Mouse (Mus musculus) heart, embryonic 14.5 days (tissue): ENCODE data around the gene Atf6. TPM values are rescaled to one million over a fixed set of nuclear protein-coding genes. Genes with fewer than 3 reads are reported as not detected.

Source experiments
- ATAC-seq: fragments of 200-750 bp; cut with Nextera tagmentation; 2 replicates; pipeline ENCODE4 v1.8.0; 2017; ENCODE audit warnings: low read depth, moderate TSS enrichment; ENCODE audit not compliant: insufficient number of reproducible peaks, insufficient read depth, low FRiP score
- H3K27ac ChIP-seq, 2 experiments: fragments of 200-500 bp in 1 of 2; fragments of 300-500 bp in 1 of 2; sonication (generic) in 1 of 2; replicated peaks in 1 of 2; 2 replicates each; pipeline ENCODE4 v1.5.1; 2012 to 2014; ENCODE audit warnings: low read depth in 2 of 2, low read length in 2 of 2, control low read depth in 1 of 2, mild to moderate bottlenecking in 1 of 2, mixed read lengths in 1 of 2; ENCODE audit not compliant: control insufficient read depth in 1 of 2, insufficient read depth in 1 of 2
- H3K27me3 ChIP-seq: fragments of 300-500 bp; sonication (generic); 2 replicates; pipeline ENCODE4 v1.6.1; 2014; ENCODE audit warnings: mild to moderate bottlenecking, low read length, control low read depth; ENCODE audit not compliant: control insufficient read depth, insufficient read depth
- H3K36me3 ChIP-seq: fragments of 300-500 bp; sonication (generic); 2 replicates; pipeline ENCODE4 v1.6.1; 2014; ENCODE audit warnings: mild to moderate bottlenecking, control low read depth, low read length, mixed read lengths; ENCODE audit not compliant: control insufficient read depth, insufficient read depth
- H3K4me1 ChIP-seq, 2 experiments: fragments of 200-500 bp in 1 of 2; fragments of 300-500 bp in 1 of 2; sonication (generic) in 1 of 2; 2 replicates each; pipeline ENCODE4 v1.6.1; 2012 to 2014; ENCODE audit warnings: low read length in 2 of 2, control low read depth in 1 of 2, mixed read lengths in 1 of 2; ENCODE audit not compliant: control insufficient read depth in 2 of 2, insufficient read depth in 2 of 2
- H3K4me2 ChIP-seq: fragments of 300-500 bp; sonication (generic); 2 replicates; pipeline ENCODE4 v1.6.1; 2014; ENCODE audit warnings: mild to moderate bottlenecking, low read length
- H3K4me3 ChIP-seq, 2 experiments: fragments of 200-500 bp in 1 of 2; fragments of 300-500 bp in 1 of 2; sonication (generic) in 1 of 2; 2 replicates each; pipeline ENCODE4 v1.5.1; 2012 to 2014; ENCODE audit warnings: low read length in 2 of 2, mild to moderate bottlenecking in 2 of 2, control low read depth in 1 of 2, low read depth in 1 of 2, moderate library complexity in 1 of 2; ENCODE audit not compliant: control insufficient read depth in 1 of 2, insufficient read depth in 1 of 2
- H3K9ac ChIP-seq: fragments of 300-500 bp; sonication (generic); 2 replicates; pipeline ENCODE4 v1.6.1; 2014; ENCODE audit warnings: mild to moderate bottlenecking, low read length
- H3K9me3 ChIP-seq: fragments of 300-500 bp; sonication (generic); 2 replicates; pipeline ENCODE4 v1.6.1; 2016; ENCODE audit warnings: low read length, control low read depth; ENCODE audit not compliant: control insufficient read depth
- WGBS: fragments of 180-500 bp; shearing (Covaris S2); extraction: QIAGEN DNeasy Blood & Tissue Kit; methylation state at CpG from one replicate; pipeline ENCODE4 v1.1.7; 2014; 5-methylcytosine and 5-hydroxymethylcytosine counted together
- polyA plus RNA-seq: library from polyadenylated mRNA; unstranded; fragments of >200 nt; fragmentation: Nextera tagmentation; extraction: Ambion mirVana; gene quantifications from 2 replicates; pipeline ENCODE4 v1.2.1, GENCODE M21; 2014

Atf6 gene
- polyA plus RNA-seq, 1 experiment from 2014 or later = 14.4 TPM

DNA sequence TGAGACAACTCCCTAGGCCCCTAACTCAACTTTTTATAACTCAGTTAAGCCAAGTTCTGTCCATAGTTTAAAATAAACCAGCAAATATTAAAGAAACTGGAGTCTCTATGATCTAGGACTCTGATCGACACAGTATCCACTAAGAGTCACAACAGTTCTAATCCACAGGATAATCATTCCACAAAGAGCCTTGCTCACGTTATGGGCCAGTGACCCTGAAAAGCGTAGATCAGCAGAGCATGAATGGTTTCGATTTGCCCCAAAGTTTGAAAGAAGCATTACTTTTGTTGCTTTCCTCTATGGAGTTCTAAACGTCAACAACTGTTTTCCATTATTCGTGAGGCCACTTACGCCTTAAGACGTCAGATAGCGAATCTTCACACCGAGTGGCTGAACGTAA is 62.9 kb downstream of the Atf6 start:
- Histone ChIP-seq H3K27ac (no peak overlapping the region), H3K9ac (no peak overlapping the region), H3K9me3 (no peaks in the 10 kb centered on the region), H3K4me1 (peaks cover 9 to 16% of the 10 kb centered on the region in 2 experiments), H3K4me2 (no peak overlapping the region), H3K27me3 (no peaks in the 10 kb centered on the region), H3K4me3 (no peak overlapping the region), H3K36me3 (peaks cover under 1% of the 10 kb centered on the region)
- no peak for ATAC-seq
- 89% methylated on average over 11 of the region's 11 CpGs for WGBS

DNA sequence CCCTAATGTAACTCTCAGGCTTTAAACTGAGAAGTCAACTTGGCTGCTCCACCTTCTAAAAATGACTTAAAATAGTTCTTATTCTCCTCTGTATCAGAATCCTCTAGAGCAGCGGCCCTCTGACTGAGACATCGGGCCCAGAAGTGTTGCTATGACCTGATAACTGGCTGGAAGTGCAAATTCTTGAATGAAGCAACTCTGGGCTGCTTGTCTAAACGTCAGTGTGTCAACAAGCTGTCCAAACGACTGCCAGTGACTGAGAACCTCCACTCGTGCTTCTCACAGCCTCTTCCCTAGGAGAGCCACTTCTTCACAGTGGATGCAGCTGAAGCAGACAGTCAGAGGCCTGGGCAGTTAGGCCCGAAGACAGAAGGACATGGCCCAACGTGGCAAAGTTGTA is 64.9 kb downstream of the Atf6 start:
- H3K9me3 ChIP-seq = no peaks in the 10 kb centered on the region
- no peak overlapping the region for H3K4me2 ChIP-seq
- no peak for ATAC-seq
- peak overlapping the region; percentile 74 for H3K27ac ChIP-seq
- peaks cover 17% of the 10 kb centered on the region for H3K36me3 ChIP-seq
- no peaks in the 10 kb centered on the region for H3K27me3 ChIP-seq
- H3K9ac ChIP-seq = 0 out of 2 replicates have a peak overlapping the region, but pooled peaks have one; percentile 21
- H3K4me3 ChIP-seq = no peak overlapping the region
- peaks cover 9 to 16% of the 10 kb centered on the region in 2 experiments for H3K4me1 ChIP-seq
- WGBS = 18% methylated on average over 7 of the region's 7 CpGs

DNA sequence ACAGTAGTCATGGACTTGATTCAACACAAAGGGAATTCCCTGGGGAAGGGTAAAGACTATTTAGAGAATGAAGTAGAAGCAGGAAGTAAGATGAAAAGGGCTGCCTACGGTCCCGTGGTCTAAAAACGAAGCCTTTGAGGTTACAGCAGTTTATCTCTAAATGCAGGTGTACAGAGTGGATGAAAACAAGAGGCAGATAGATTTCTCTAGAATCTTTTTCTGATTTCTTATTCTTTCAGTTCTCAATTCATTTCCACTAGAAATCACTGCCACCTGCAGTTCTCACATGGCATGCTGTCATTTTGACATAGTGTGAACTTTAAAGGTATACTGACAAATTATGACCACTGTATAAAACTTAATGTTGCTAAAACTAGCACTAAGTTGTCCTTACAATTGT is 66.9 kb downstream of the Atf6 start:
- H3K36me3 ChIP-seq = peaks cover 17% of the 10 kb centered on the region
- no peak for ATAC-seq
- no peak overlapping the region for H3K4me2 ChIP-seq
- no peak overlapping the region for H3K4me3 ChIP-seq
- H3K27ac ChIP-seq = no peak overlapping the region
- no peaks in the 10 kb centered on the region for H3K27me3 ChIP-seq
- H3K4me1 ChIP-seq = peaks cover 9 to 16% of the 10 kb centered on the region in 2 experiments
- H3K9ac ChIP-seq = no peak overlapping the region
- WGBS = 50% methylated on average over 3 of the region's 3 CpGs
- H3K9me3 ChIP-seq = no peaks in the 10 kb centered on the region

DNA sequence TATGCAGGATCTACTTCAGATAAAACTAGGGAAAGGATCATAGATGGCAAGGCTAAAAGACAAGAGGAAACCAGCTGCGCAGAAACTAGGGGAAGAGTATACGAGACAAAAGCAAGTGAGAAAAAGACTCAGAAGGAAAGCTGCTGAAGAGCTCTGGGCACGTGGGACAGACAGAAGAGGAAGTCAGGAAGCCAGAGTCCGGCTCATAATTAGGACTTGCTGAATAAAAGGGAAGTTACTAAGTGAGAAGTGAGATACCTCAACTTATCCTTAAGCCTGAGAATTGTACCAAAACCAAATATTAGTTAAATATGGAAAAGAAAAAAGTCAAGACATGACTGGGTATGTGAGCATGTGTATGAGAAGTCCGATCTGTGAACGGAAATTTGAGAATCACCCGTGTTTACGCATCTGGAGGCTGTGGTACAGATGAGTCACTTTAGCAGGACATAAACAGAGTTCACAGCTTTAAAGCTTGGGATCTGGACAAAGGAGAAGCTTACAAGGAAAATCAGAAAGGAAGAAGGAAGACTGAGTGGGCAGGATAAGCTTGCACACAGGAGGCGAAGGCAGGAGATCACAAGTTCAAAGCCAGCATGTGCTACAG is 71.7 kb downstream of the Atf6 start:
- 0 out of 4 replicates have a peak, but pooled peaks cover 3 to 9% of the 10 kb centered on the region in 2 experiments for H3K4me1 ChIP-seq
- no peak overlapping the region for H3K4me3 ChIP-seq
- H3K27ac ChIP-seq = no peak overlapping the region
- H3K9ac ChIP-seq = no peak overlapping the region
- no peaks in the 10 kb centered on the region for H3K27me3 ChIP-seq
- H3K4me2 ChIP-seq = no peak overlapping the region
- 78% methylated on average over 9 of the region's 9 CpGs for WGBS
- peaks cover 40% of the 10 kb centered on the region for H3K36me3 ChIP-seq
- H3K9me3 ChIP-seq = no peaks in the 10 kb centered on the region
- ATAC-seq = no peak

DNA sequence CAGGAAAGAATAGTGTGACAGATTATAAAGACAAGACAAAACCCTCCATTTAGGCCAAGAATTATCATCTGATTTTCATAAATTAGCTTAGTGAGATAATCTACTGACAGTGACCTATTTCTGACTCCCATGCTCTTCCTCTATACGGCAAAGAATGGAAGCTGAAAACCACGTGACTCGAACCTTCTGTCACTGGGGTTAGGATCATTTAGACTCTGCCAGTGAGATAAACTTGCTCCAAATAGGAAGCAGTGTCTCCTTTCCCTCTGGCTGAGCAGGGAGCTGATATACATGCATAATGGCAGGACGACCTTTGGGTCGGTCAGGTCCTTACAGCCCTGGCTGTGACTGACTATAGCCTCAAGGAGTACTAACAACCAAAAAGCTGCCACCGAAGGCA is 76.0 kb downstream of the Atf6 start:
- Histone ChIP-seq H3K27me3 (no peaks in the 10 kb centered on the region), H3K4me3 (no peak overlapping the region), H3K9me3 (no peaks in the 10 kb centered on the region), H3K27ac (no peak overlapping the region), H3K9ac (no peak overlapping the region), H3K4me2 (no peak overlapping the region), H3K36me3 (peaks cover 50% of the 10 kb centered on the region), H3K4me1 (0 out of 4 replicates have a peak, but pooled peaks cover 3 to 9% of the 10 kb centered on the region in 2 experiments)
- ATAC-seq = no peak
- 38% methylated on average over 6 of the region's 6 CpGs for WGBS

DNA sequence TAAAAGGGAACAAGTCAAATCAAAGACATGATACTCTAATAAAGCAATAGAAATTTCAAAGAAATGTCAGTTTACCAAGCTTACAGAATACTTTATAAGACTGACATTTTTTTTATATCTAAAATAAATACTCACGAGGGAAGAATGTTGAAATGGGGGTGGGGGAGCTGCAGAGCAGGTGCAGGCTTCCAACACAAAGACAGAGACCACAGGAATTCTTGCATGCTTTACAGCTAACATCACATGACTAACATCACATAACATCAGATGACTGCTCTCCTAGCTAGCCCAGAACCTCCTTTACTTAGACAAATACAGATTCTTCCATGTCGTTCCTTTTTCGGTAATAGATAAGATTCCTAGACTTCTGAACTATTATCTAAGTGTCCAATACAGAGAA is 76.6 kb downstream of the Atf6 start:
- Histone ChIP-seq H3K27ac (no peak overlapping the region), H3K36me3 (peaks cover 56% of the 10 kb centered on the region), H3K27me3 (no peaks in the 10 kb centered on the region), H3K4me3 (no peak overlapping the region), H3K4me2 (no peak overlapping the region), H3K9me3 (no peaks in the 10 kb centered on the region), H3K9ac (no peak overlapping the region), H3K4me1 (0 out of 4 replicates have a peak, but pooled peaks cover 3 to 9% of the 10 kb centered on the region in 2 experiments)
- no peak for ATAC-seq
- WGBS = 29% methylated on average over 3 of the region's 3 CpGs

DNA sequence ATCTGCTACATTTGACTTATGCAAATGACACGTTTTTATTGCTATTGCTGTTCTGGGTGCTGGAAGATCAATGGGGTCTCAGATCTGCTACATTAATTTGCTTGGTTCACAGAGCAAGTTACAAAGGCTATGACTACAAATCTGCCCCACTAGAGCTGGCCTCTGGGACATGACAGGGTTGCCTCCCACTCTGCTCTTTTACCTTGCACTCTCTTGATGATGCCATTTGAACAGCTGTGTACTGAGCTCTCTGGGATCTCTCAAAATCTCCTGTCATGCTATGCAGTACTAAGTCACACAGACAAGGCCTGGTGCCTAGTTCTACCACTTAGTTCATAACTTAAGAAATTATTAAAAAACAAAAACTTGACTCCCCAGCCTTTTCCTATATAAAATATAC is 79.9 kb downstream of the Atf6 start:
- Histone ChIP-seq H3K4me3 (no peak overlapping the region), H3K9ac (no peak overlapping the region), H3K27ac (no peak overlapping the region), H3K27me3 (no peaks in the 10 kb centered on the region), H3K4me2 (no peak overlapping the region), H3K4me1 (0 out of 4 replicates have a peak, but pooled peaks cover 3 to 9% of the 10 kb centered on the region in 2 experiments), H3K36me3 (peaks cover 40% of the 10 kb centered on the region), H3K9me3 (no peaks in the 10 kb centered on the region)
- ATAC-seq = no peak
- WGBS = 71% methylated on average over 1 of the region's 1 CpGs
